Mouse (Mus musculus) spleen, postnatal 10 days (tissue): ENCODE measurements around the gene Senp2.

Experiments
- DNase-seq, 2 experiments: peaks; one replicate each; pipeline ENCODE4 v3.0.0; 2021 to 2022; ENCODE audit warnings: low spot score in 2 of 2

Gene Senp2

GRCm38 (mm10) chr16:22095751-22096150, 86.5 kb downstream of the Senp2 start:
- no peak for DNase-seq

- DNase-seq, result no peak
These were observed 88.4 kb downstream of the Senp2 start for GRCm38 (mm10) chr16:22097659-22098058.
